Mouse (Mus musculus) heart, adult 18-20 months (tissue): ENCODE data around the gene 4930519P11Rik. TPM values are rescaled to one million over a fixed set of nuclear protein-coding genes. Genes with fewer than 3 reads are reported as not detected.

Experiments used
- DNase-seq, 2 experiments: peaks; one replicate each; pipeline ENCODE4 v3.0.0; 2021 to 2022; ENCODE audit warnings: mixed read lengths in 1 of 2
- total RNA-seq, 2 experiments: library from RNA; stranded (reverse); gene quantifications; 2 replicates each; pipeline ENCODE4 v1.2.3; 2021

4930519P11Rik gene
- total RNA-seq, 2 experiments from 2014 or later = 0.60 TPM; not detected in 1

- no peak for DNase-seq
These were observed 19.1 kb upstream of the 4930519P11Rik start for GRCm38 (mm10) chr2:154632203-154632780.

GRCm38 (mm10) chr2:154630531-154630930 lies 17.3 kb upstream of the 4930519P11Rik start:
- DNase-seq = no peak

GRCm38 (mm10) chr2:154624137-154624536 lies 10.9 kb upstream of the 4930519P11Rik start:
- no peak for DNase-seq

GRCm38 (mm10) chr2:154621684-154622083 lies 8.4 kb upstream of the 4930519P11Rik start:
- no peak for DNase-seq

DNA sequence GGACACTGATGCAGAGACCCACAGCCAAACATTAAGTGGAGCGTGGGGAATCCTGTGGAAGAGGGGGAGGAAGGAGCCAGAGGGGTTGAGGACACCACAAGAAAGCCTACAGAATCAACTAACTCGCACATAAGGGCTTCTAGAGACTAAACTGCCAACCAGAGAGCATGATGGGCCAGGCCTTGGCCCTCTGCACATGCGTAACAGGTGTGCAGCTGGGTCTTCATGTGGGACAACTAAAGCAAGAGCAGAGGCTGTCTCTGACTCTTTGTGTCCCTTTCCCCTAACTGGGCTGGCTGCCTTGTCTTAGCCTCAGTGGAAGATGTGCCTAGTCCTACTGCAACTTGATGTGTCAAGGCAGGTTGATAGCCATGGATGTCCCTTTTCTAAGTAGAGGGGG lies 3.8 kb upstream of the 4930519P11Rik start:
- no peak for DNase-seq

DNA sequence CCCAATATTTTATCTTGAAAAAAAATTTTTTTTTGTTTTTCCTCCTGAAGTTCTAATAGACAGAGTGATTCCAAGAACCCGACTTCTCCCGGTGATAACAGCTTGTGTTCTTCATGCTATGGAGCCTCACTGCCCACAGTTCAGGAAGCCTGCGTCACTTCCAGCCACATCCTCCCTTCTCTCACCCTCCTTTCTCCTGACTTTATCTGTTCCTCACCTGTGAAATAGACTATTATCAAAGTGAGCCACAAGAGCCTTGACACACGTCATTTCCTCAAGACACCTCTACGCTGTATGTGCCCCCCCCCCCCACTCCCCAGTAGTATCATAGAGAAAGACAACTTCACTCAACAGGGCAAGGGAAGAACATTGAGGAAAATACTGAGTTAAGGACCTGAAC lies 2.4 kb upstream of the 4930519P11Rik start:
- DNase-seq = no peak

- DNase-seq = peak in 1 of 2 experiments; percentile 38
These were observed 1.8 kb upstream of the 4930519P11Rik start for GRCm38 (mm10) chr2:154614841-154615576.

DNA sequence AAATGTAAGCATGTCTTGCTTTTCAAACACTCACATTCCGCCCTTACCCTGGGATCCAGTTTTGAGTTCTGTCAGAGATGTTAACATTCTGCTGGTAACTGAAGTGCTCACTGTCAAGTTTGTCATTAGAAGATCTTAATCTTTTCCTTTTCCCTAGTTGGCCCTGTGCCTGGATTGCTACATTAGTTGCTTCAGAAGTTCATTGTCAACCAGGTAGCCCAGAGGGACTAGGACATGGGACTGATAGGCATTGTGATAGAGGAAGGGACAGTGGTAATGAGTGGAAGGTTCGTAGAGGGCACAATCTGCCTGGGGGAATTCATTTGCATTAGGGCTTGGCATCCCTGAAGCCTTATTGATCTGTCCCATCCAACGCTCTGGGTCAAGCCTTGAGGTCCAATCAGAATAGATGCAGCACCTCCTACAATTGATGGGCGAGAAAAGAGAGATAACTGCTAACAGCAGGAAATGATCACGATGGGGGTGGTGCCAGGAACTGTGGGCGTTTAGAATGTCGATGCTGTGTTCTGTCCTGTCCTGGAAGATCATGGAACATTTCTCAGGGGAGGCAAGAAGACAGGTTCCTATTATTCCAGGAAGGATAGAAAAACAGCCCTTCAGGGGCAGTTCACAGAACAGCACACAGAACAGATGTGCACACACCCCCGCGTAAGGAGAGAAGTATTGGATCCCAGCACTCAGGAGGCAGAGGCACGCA lies 4.0 kb downstream of the 4930519P11Rik start:
- no peak for DNase-seq

GRCm38 (mm10) chr2:154606965-154607364 lies 6.3 kb downstream of the 4930519P11Rik start:
- DNase-seq = no peak

DNA sequence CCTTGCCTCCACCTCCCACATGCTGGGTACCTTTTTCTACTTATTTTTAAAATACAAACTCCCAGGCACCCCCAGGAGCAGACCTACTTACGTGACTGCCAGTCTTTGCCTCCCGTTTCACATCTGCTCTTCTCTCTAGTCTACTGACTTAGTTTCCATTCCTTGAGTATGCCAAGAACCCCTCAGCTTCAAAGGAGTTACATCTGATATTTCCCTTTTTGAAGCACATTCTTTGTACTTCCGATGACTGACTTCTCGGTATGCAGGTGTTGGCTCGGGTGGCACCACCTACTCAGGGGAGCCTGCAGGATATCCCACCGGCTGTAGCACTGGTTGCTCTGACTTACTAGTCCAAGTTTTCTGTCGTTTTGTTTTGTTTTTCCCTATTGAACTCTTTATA lies 9.1 kb downstream of the 4930519P11Rik start:
- DNase-seq = no peak

- peak; percentile 100 for DNase-seq
These were observed 9.5 kb downstream of the 4930519P11Rik start, which contains the start of gene Pxmp4 for GRCm38 (mm10) chr2:154603638-154604153. Pxmp4 (minus strand) TSS chr2:154603708.

DNA sequence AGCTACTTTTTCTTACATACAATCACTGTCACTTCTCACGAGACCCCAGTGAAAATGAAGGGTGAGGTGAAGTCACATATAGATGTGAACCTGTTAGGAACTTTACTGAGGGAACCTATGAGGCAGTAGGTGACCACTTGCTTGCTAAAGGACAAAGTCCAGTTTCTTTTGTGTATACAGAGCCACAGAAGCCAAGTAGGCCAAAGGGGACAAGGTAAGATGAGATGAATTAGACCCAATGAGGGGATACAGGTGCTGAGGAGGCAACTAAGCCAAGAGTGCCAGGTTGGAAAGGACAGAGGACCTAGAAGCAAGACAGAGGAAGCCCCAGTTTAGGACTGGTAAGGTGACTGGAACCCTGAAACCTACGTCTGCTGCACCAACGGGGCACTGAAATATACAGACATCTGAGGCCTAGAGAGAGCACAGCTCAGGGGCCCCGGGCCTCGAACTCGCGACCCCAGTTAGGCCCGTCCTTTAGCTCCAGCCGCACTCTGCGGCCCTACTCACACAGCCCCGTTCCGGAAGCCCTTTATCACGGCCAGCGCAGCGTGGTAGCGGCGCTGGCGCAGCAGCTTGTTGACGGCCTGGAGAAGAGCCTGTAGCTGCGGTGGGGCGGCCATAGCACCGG lies 10.1 kb downstream of the 4930519P11Rik start:
- no peak for DNase-seq

- no peak for DNase-seq
These were observed 11.9 kb downstream of the 4930519P11Rik start for GRCm38 (mm10) chr2:154601324-154601723.

GRCm38 (mm10) chr2:154600586-154600985 lies 12.7 kb downstream of the 4930519P11Rik start:
- DNase-seq = no peak

GRCm38 (mm10) chr2:154597399-154597798 lies 15.8 kb downstream of the 4930519P11Rik start:
- DNase-seq = no peak

DNA sequence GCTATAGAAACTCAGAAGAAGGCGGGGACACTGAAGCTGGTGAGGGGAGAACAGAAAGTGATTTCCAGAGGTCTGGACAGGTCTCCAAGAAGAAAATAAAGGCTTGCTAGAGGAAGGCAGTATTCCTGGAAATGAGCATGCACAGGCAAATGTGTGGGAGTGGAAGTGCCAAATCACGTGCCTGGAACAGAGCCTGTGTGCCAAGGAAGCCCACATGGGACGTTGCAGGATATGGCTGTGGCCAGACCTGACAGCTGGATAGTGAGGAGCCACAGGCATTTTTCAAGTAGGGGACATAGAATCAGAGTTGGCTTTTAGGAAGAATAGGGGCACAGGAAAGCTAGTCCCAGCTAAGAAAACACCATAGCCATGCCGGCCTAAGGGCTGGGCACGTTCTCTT lies 17.5 kb downstream of the 4930519P11Rik start:
- DNase-seq = peak; percentile 26 to 51

DNA sequence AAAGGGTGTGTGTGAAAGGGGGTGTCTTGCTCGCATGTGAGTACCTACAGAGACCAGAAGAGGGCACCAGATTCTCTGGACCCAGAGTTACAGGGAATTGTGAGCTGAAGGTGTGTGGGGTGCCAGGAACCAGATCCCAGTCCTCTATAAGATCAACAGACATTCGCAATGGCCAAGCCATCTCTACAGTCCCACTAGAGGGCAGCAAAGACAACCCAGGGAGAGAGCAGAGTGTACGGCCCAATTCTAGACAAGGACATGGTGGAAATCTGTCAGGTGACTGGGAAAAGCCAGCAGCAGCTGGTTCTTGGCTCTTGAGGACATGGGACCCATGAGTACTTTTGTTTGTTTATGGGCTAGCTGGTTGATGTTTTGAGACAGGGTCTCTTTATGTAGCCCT lies 20.2 kb downstream of the 4930519P11Rik start:
- peak; percentile 55 to 65 for DNase-seq

- DNase-seq = no peak
These were observed 22.0 kb downstream of the 4930519P11Rik start for GRCm38 (mm10) chr2:154591239-154591638.

DNA sequence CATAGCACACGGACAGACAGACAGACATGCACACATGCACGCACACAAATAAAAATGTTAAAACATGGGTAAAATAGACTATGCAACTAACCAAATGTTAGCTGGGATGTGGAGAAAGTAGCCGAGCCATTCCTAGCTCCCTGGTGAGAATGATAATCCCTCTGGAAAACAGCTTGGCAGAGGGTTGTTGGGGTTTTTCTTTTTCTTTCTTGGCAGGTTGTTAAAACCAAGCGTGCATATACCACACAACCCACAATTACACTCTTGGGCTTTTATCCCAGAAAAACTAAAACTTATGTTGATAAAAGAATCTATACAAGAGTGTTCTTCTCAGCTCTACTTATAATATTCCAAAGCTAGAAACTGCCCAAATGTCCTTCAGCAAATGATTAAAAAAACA lies 24.2 kb downstream of the 4930519P11Rik start:
- DNase-seq = no peak

DNA sequence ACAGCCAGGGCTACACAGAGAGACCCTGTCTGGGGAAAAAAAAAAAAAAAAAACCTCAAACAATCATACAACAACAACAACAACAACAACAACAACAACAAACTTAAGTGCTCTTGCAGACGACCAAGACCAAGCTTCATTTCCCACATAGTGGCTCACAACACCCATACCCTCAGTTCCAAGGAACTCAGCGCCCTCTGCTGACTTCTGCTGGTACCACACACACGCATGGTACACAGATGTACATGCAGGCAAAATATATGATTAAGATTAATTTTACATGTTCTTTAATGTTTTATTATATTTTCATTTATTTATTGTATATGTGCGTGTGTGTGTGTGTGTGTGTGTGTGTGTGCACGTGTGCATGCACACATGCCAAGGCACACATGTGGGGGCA lies 26.8 kb downstream of the 4930519P11Rik start:
- peak in 1 of 2 experiments; percentile 37 for DNase-seq

- DNase-seq = no peak
These were observed 28.2 kb downstream of the 4930519P11Rik start for GRCm38 (mm10) chr2:154584931-154585601.
